Mouse (Mus musculus) liver, embryonic 13.5 days (tissue): ENCODE measurements around the gene Slc29a3. TPM values are rescaled to one million over a fixed set of nuclear protein-coding genes. Genes with fewer than 3 reads are reported as not detected.

Experiments used
- polyA plus RNA-seq: library from polyadenylated mRNA; unstranded; fragments of >200 nt; fragmentation: Nextera tagmentation; extraction: Ambion mirVana; gene quantifications from 2 replicates; pipeline ENCODE4 v1.2.1, GENCODE M21; 2015

Gene Slc29a3
- polyA plus RNA-seq, 1 experiment from 2014 or later, result 4.3 TPM

Other genes starting within 250 kb of the Slc29a3 start
- gene Cdh23, start 56.3 kb downstream of the Slc29a3 start, polyA plus RNA-seq, result 0.06 and 0.16 TPM in 2 replicates
- gene Unc5b, start 78.8 kb upstream of the Slc29a3 start, polyA plus RNA-seq, result 0.45 and 0.52 TPM in 2 replicates